23 mouse cellular contexts compared by ENCODE assay signal in the genomic region with DNA sequence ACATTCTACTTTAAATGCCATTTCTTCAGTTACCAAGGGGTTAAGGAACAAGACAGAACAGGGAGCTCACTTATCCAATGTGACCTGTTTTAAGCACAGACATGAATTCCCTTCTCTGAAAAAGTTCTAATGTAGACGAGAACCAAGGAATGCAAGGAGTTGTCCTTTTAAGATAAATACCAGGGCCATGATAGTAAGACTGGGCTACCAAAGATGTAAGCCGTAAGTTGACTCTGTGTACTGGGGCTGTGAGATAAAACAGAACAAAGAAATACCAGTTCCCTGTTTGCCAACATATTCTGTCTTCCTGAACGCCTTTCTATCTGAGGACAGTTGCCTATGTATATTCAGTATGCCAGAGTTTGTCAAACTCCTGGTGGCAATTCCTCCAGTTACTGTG.
A peak's percentile ranks its signal among the peaks of the same experiment; 100 is the strongest.
DNase-seq lines count a peak whose midpoint lies in the region; ATAC-seq and TF ChIP-seq lines count a peak whose summit lies in the region.
"Had no signal": no experiment of that assay in that cellular context is flagged by ENCODE, and none has a peak within 500 bp of the region (broad histone marks: within the 10 kb centered on the region; RNA-seq: fewer than 3 reads in every experiment).

No protein-coding gene starts in this region.

- H3K4me1 ChIP-seq in heart, postnatal 0 days (ENCODE audit: control insufficient read depth, insufficient read depth) = no peaks in the 10 kb centered on the region
- peaks cover 0 to 4% of the 10 kb centered on the region in 2 experiments; a peak in 1 of 4 replicates for H3K4me1 ChIP-seq in MEL (ENCODE audit: control insufficient read depth in 1 of 2, insufficient read depth in 2 of 2, low read length in 2 of 2)
- no peaks in the 10 kb centered on the region for H3K4me1 ChIP-seq in neural tube, embryonic 15.5 days

- no peak for TF ChIP-seq POLR2A in MEL (IDR thresholded peaks at IDR 0.05; ENCODE audit: control insufficient read depth in 1 of 2, insufficient read depth in 1 of 2, low read depth in 1 of 2, low read length in 2 of 2, poor library complexity in 1 of 2)

- H3K9me3 ChIP-seq in heart, postnatal 0 days (replicated peaks; ENCODE audit: control insufficient read depth, low read length) = no peaks in the 10 kb centered on the region
- no peaks in the 10 kb centered on the region for H3K9me3 ChIP-seq in MEL (replicated peaks; ENCODE audit: insufficient read depth, low read length)
- H3K9me3 ChIP-seq in neural tube, embryonic 15.5 days (replicated peaks) = no peaks in the 10 kb centered on the region
- H3K9me3 ChIP-seq: G1E had no signal

- no peaks in the 10 kb centered on the region for H3K36me3 ChIP-seq in heart, postnatal 0 days (replicated peaks; ENCODE audit: control insufficient read depth, insufficient read depth, low read length)
- peaks cover 0 to 4% of the 10 kb centered on the region in 2 experiments; a peak in 1 of 4 replicates for H3K36me3 ChIP-seq in MEL (ENCODE audit: control insufficient read depth in 1 of 2, insufficient read depth in 2 of 2, low read length in 2 of 2)
- no peaks in the 10 kb centered on the region for H3K36me3 ChIP-seq in neural tube, embryonic 15.5 days
- H3K36me3 ChIP-seq: G1E had no signal

- TF ChIP-seq EP300 in heart, postnatal 0 days (IDR thresholded peaks at IDR 0.05; ENCODE audit: low read depth) = no peak
- peak; percentile 62 to 68 for TF ChIP-seq EP300 in MEL (IDR thresholded peaks at IDR 0.05; ENCODE audit: low read depth in 1 of 2, low read length in 2 of 2)

- no peak overlapping the region for H3K27ac ChIP-seq in heart, postnatal 0 days (ENCODE audit: low read depth)
- H3K27ac ChIP-seq in MEL (ENCODE audit: control insufficient read depth, low read depth, low read length) = no peak overlapping the region
- H3K27ac ChIP-seq in neural tube, embryonic 15.5 days (replicated peaks) = no peak overlapping the region

- WGBS in heart, postnatal 0 days = 44% methylated on average over 3 of the region's 3 CpGs
- WGBS in neural tube, embryonic 15.5 days = 83% methylated on average over 3 of the region's 3 CpGs

- H3K27me3 ChIP-seq in heart, postnatal 0 days (ENCODE audit: control insufficient read depth, insufficient read depth, low read length) = no peaks in the 10 kb centered on the region
- H3K27me3 ChIP-seq in MEL (ENCODE audit: control insufficient read depth in 1 of 2, insufficient read depth in 2 of 2, low read length in 2 of 2) = no peaks in the 10 kb centered on the region
- no peaks in the 10 kb centered on the region for H3K27me3 ChIP-seq in neural tube, embryonic 15.5 days (replicated peaks)
- H3K27me3 ChIP-seq: CH12.LX had no signal

- H3K4me2 ChIP-seq in heart, postnatal 0 days (ENCODE audit: low read depth, low read length) = no peak overlapping the region
- H3K4me2 ChIP-seq in neural tube, embryonic 15.5 days = no peak overlapping the region

- no peak for TF ChIP-seq CTCF in heart, postnatal 0 days (IDR thresholded peaks at IDR 0.05; ENCODE audit: low read depth)
- TF ChIP-seq CTCF in MEL (IDR thresholded peaks at IDR 0.05 in 2 of 3, conservative IDR thresholded peaks at IDR 0.05 in 1 of 3; ENCODE audit: control insufficient read depth in 1 of 3, insufficient read depth in 1 of 3, low read depth in 2 of 3, low read length in 3 of 3, poor library complexity in 1 of 3, severe bottlenecking in 1 of 3) = no peak

- no peak for ATAC-seq in heart, postnatal 0 days (ENCODE audit: insufficient read depth, low read depth)
- no peak for ATAC-seq in neural tube, embryonic 15.5 days (ENCODE audit: low FRiP score)
- ATAC-seq: activated CD4-positive, CD25-positive, alpha-beta regulatory T cell, adult 4 months; CD4-positive, CD25-positive, alpha-beta regulatory T cell, adult 4 months; Patski had no signal

- TF ChIP-seq RAD21 in MEL (IDR thresholded peaks at IDR 0.05; ENCODE audit: low read depth, low read length) = no peak

- peak; percentile 14 for DNase-seq in heart, postnatal 0 days (ENCODE audit: low spot score)
- no peak for DNase-seq in heart, adult 18-20 months
- peak; percentile 50 for DNase-seq in MEL (ENCODE audit: low read depth, low spot score)
- DNase-seq in MEL-GATA-1-ER (ENCODE audit: extremely low read depth, low read depth) = peak; percentile 29
- no peak for DNase-seq in cerebellum, adult 9-11 months
- DNase-seq: adrenal gland, adult 2 months; adrenal gland, adult 8-10 months; adrenal gland, postnatal 10 days; adrenal gland, postnatal 14 days; adrenal gland, postnatal 25 days; adrenal gland, postnatal 36 days; B cell, adult 2 months; cerebellum, adult 11 months; cerebellum, adult 11-12 months; cerebellum, adult 18-20 months; cerebellum, adult 2 months; cerebellum, adult 8-10 months had no signal

- H3K4me3 ChIP-seq in heart, postnatal 0 days (ENCODE audit: low read depth, low read length) = no peak overlapping the region
- H3K4me3 ChIP-seq in MEL (ENCODE audit: control insufficient read depth in 1 of 2, insufficient read depth in 1 of 2, low read depth in 2 of 2, low read length in 2 of 2) = no peak overlapping the region
- no peak overlapping the region for H3K4me3 ChIP-seq in neural tube, embryonic 15.5 days (replicated peaks)

- H3K9ac ChIP-seq in heart, postnatal 0 days (replicated peaks; ENCODE audit: low read depth, low read length) = no peak overlapping the region
- no peak overlapping the region for H3K9ac ChIP-seq in MEL (ENCODE audit: control insufficient read depth, low read depth, low read length, poor library complexity, severe bottlenecking)
- H3K9ac ChIP-seq in neural tube, embryonic 15.5 days (replicated peaks) = no peak overlapping the region

- no peaks in the 10 kb centered on the region for H3K79me2 ChIP-seq in MEL (ENCODE audit: control insufficient read depth, insufficient read depth, low read length, poor library complexity)

TF ChIP-seq in MEL, 35 proteins besides CTCF, POLR2A, EP300 and RAD21:
- TF ChIP-seq MYC (IDR thresholded peaks at IDR 0.05; ENCODE audit: low read depth, low read length) = no peak
- no peak for TF ChIP-seq ZNF384 (IDR thresholded peaks at IDR 0.05; ENCODE audit: low read depth, low read length)
- peak; percentile 39; the same call in 1 of the 2 replicates for TF ChIP-seq TCF12 (IDR thresholded peaks at IDR 0.05; ENCODE audit: low read depth, low read length)
- TF ChIP-seq JUND (IDR thresholded peaks at IDR 0.05; ENCODE audit: low read depth, low read length) = no peak
- no peak for TF ChIP-seq ELF1 (IDR thresholded peaks at IDR 0.05; ENCODE audit: low read depth, low read length)
- TF ChIP-seq MAZ (IDR thresholded peaks at IDR 0.05; ENCODE audit: low read depth, low read length) = no peak
- no peak for TF ChIP-seq BHLHE40 (IDR thresholded peaks at IDR 0.05; ENCODE audit: borderline replicate concordance, low read depth, low read length)
- no peak; the same call in 1 of the 2 replicates for TF ChIP-seq RCOR1 (IDR thresholded peaks at IDR 0.05; ENCODE audit: low read depth, low read length)
- TF ChIP-seq NELFE (IDR thresholded peaks at IDR 0.05; ENCODE audit: low read depth, low read length) = no peak
- TF ChIP-seq MYB (IDR thresholded peaks at IDR 0.05; ENCODE audit: low read depth, low read length) = 0 out of 2 replicates have a peak, but pooled peaks have one; percentile 21
- TF ChIP-seq POLR2AphosphoS2 (IDR thresholded peaks at IDR 0.05; ENCODE audit: low read length) = no peak
- TF ChIP-seq TAL1 (IDR thresholded peaks at IDR 0.05; ENCODE audit: low read length) = peak; percentile 25; the same call in 1 of the 2 replicates
- peak; percentile 50; the same call in 1 of the 2 replicates for TF ChIP-seq GATA1 (IDR thresholded peaks at IDR 0.05; ENCODE audit: low read depth, low read length)
- no peak for TF ChIP-seq ZKSCAN1 (IDR thresholded peaks at IDR 0.05; ENCODE audit: low read depth, low read length)

Comparison
In these comparisons a context has a peak if more than half of its experiments do, and no peak if none do; other contexts are left out.
1. DNase-seq: peak in heart, postnatal 0 days (single experiment), MEL (single experiment) and MEL-GATA-1-ER (single experiment); none in heart, adult 18-20 months (0 of 2) and cerebellum, adult 9-11 months (single experiment).